In genomic region chr2:128127121-128127671, GRCm38 (mm10) we compare ENCODE assay signal across 8 mouse cellular contexts. TPM values are rescaled to one million over a fixed set of nuclear protein-coding genes. Genes with fewer than 3 reads are reported as not detected.
DNase-seq lines count a peak whose midpoint lies in the region; ATAC-seq lines count a peak whose summit lies in the region.

No protein-coding gene starts in this region.

- peaks cover 33% of the 10 kb centered on the region for H3K4me1 ChIP-seq in intestine, embryonic 14.5 days (replicated peaks; ENCODE audit: control insufficient read depth, insufficient read depth, low read length)

- H3K9me3 ChIP-seq in intestine, embryonic 14.5 days (ENCODE audit: control insufficient read depth, low read length): no peaks in the 10 kb centered on the region

- peaks cover 18% of the 10 kb centered on the region; the same call in 1 of the 2 replicates for H3K27me3 ChIP-seq in intestine, embryonic 14.5 days (replicated peaks; ENCODE audit: control insufficient read depth, insufficient read depth, low read length)

- peak overlapping the region; percentile 74 for H3K9ac ChIP-seq in intestine, embryonic 14.5 days (ENCODE audit: low read length)

- H3K4me2 ChIP-seq in intestine, embryonic 14.5 days (ENCODE audit: low read length): peak overlapping the region; percentile 98

- peak overlapping the region; percentile 82 for H3K4me3 ChIP-seq in intestine, embryonic 14.5 days (ENCODE audit: low read depth, low read length)

- DNase-seq in adrenal gland, adult 2 months: peak; percentile 99
- peak; percentile 97 for DNase-seq in embryo, embryonic 10.5 days (ENCODE audit: low spot score)
- peak; percentile 98 for DNase-seq in gastrocnemius, postnatal 14 days
- DNase-seq in intestine, embryonic 14.5 days (ENCODE audit: low spot score): peak; percentile 92
- DNase-seq in left cerebral cortex, postnatal 10 days (ENCODE audit: extremely low spot score in 1 of 2, low spot score in 2 of 2): peak; percentile 83 to 97
- DNase-seq in right cerebral cortex, postnatal 25 days: peak; percentile 89
- DNase-seq in urinary bladder, postnatal 4 days (ENCODE audit: low spot score in 2 of 2): peak; percentile 94 to 95

- peak overlapping the region; percentile 91 for H3K27ac ChIP-seq in intestine, embryonic 14.5 days (ENCODE audit: low read depth)

- WGBS in intestine, embryonic 14.5 days: under 1% methylated on average over 65 of the region's 67 CpGs

- peaks cover 28% of the 10 kb centered on the region for H3K36me3 ChIP-seq in intestine, embryonic 14.5 days (ENCODE audit: control insufficient read depth, insufficient read depth, low read length)

- ATAC-seq in intestine, embryonic 14.5 days (replicated peaks; ENCODE audit: low FRiP score, low TSS enrichment, low read depth): peak; percentile 84
- ATAC-seq in megakaryocyte progenitor cell, adult 5-6 weeks (replicated peaks; ENCODE audit: poor library complexity): peak; percentile 68

- intact Hi-C loops in gastrocnemius, postnatal 14 days (cut with DNase I; ENCODE audit: low total_unique reads): no loop called here
- intact Hi-C loops in left cerebral cortex, postnatal 10 days (cut with DNase I): loop anchor here (10.0 kb wide), 1 partner anchor 448 kb away; no protein-coding TSS in a partner anchor

RNA-seq across cellular contexts. Expression of gene Bcl2l11, which starts 1.4 kb away (rescaled TPM):
- total RNA-seq in adrenal gland, adult 2 months (2021): 10 to 100 TPM; 18.1 to 36.7 TPM
- polyA plus RNA-seq in adrenal gland, adult 2 months (2012; rRNA removed): 16.6 and 21.5 TPM in 2 replicates
- total RNA-seq in gastrocnemius, postnatal 14 days (2021): 1 to 10 TPM; 4.9 to 6.1 TPM
- polyA plus RNA-seq in intestine, embryonic 14.5 days (2014; fragmentation: Nextera tagmentation; extraction: Ambion mirVana): 14.1 and 14.9 TPM in 2 replicates
- total RNA-seq in left cerebral cortex, postnatal 10 days (2021): 10 to 100 TPM in 1 of 2 experiments, 1 to 10 TPM in 1; 9.5 to 10.7 TPM
- 10.1 and 11.9 TPM in 2 replicates for total RNA-seq in megakaryocyte progenitor cell, adult 5-6 weeks (2015)
- total RNA-seq in megakaryocyte progenitor cell, adult 5-6 weeks (2017): 8.8 and 16.0 TPM in 2 replicates

Comparison
In these comparisons a context has a peak if more than half of its experiments do, and no peak if none do; other contexts are left out.
1. Peak in every context shown above with its lines: DNase-seq, ATAC-seq, H3K4me3 ChIP-seq and H3K27ac ChIP-seq.